Mouse (Mus musculus) left cerebral cortex, adult 6 months (tissue): ENCODE results near the gene Yeats4. TPM values are rescaled to one million over a fixed set of nuclear protein-coding genes. Genes with fewer than 3 reads are reported as not detected.

Experiments
- long read RNA-seq, 2 experiments: library from polyadenylated mRNA; unstranded; transcript quantifications; one replicate each; pipeline ENCODE4 v2.0.0; 2019 to 2020
- polyA plus RNA-seq: library from polyadenylated mRNA; unstranded; fragments of <200 nt; fragmentation: Nextera tagmentation; gene quantifications from 2 replicates; pipeline ENCODE4 v1.2.3, GENCODE M21; 2021

The Yeats4 gene
- 65.8 and 66.9 TPM in 2 replicates for polyA plus RNA-seq
- long read RNA-seq, experiment 1, transcript Yeats4-201 (7 exons, 1,327 nt): major isoform, 231 of 244 reads
- long read RNA-seq, experiment 1, partial matches to known transcripts: 3 of 244 reads
- long read RNA-seq, experiment 1, other reads (novel, unspliced or antisense): 9 of 244 reads
- long read RNA-seq, experiment 2, transcript Yeats4-201 (7 exons, 1,327 nt): major isoform, 77 of 89 reads
- long read RNA-seq, experiment 2, partial matches to known transcripts: 6 of 89 reads
- long read RNA-seq, experiment 2, other reads (novel, unspliced or antisense): 6 of 89 reads

DNA sequence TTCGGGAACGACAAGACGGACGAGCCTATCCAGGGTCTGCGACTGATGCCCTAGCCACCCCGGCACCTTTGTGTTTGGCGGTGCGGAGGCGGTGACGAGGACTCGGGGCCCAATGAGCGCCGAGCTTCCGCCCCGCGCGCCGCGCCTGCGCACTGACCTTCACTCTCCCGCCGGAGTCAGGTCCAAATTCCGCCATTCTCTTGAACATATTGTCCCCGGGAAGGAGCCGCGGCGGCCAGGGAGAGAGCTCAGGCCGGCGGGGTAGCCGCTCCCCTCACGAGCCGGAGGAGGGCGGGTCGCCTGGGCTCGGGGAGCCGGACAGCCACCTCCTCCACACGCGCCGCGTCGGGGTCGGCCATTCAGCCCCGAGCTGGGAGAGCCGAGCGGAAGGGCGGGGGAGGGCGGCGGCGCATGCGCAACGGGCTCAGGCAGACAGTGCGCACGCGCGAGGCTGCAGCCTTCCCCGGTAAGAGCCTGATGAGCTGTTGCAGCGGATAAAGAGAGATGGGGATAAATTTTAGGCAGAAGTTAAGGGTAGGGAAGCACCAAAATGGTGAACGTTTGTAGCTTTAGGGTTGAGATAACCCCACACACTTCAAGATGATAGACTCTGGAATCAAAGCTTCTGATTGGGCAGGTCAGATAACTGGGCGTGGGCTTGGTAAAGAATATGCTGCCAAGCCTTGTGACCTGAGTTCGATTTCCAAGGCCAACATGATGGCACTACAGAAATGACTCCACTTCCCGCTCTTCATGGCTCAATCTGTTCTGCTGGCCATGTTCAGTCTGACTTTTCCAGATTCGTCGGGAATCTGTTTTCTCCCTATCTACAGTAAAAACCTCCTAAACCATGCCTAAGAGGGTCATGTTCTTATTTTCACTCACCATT is at the start of gene Yeats4:
TSS of gene Yeats4 (minus strand) at position 406 of the 889 bp plus-strand sequence.

DNA sequence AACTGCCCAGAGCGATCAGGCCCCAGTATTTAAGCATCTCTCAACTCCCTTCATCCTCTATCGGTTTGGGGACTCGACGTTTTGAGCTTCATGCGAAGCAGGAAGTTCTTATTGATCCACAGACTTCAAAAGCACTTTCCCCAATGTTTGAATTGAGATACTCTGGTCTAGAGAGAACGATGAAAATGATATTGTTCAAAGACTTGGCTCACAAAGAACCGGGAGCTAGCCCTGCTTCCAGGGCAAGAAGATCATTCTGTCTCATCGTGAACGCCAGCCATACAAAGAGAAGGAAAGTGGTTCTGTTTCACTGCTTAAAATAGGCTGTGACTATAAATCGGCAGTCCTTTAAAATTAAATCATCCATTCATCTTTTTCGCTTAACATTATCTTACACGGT is 14.3 kb upstream of the Yeats4 start, which contains the start of gene 9530003J23Rik:
TSS of gene 9530003J23Rik (minus strand) at position 101 of the 400 bp plus-strand sequence.

Other genes with a start within 250 kb of the Yeats4 start
- gene Best3, start 238.2 kb downstream of the Yeats4 start, polyA plus RNA-seq: 0.04 and 0.07 TPM in 2 replicates
- 0.28 and 0.42 TPM in 2 replicates for gene Lrrc10, start 179.2 kb downstream of the Yeats4 start, polyA plus RNA-seq
- gene Cct2, start 160.7 kb downstream of the Yeats4 start, polyA plus RNA-seq: 151 and 172 TPM in 2 replicates
- 7.7 and 9.4 TPM in 2 replicates for gene Frs2, start 76.0 kb downstream of the Yeats4 start, polyA plus RNA-seq
- not detected in 2 replicates for gene 9530003J23Rik, start 14.2 kb upstream of the Yeats4 start, polyA plus RNA-seq
- gene Lyz2, start 57.8 kb upstream of the Yeats4 start, polyA plus RNA-seq: 29.8 and 38.6 TPM in 2 replicates
- gene Lyz1, start 68.4 kb upstream of the Yeats4 start, polyA plus RNA-seq: not detected in 2 replicates
- 18.2 and 24.0 TPM in 2 replicates for gene Cpsf6, start 155.5 kb upstream of the Yeats4 start, polyA plus RNA-seq